Mouse (Mus musculus): Measurements from ENCODE around the gene Gm42906. TPM values are rescaled to one million over a fixed set of nuclear protein-coding genes. Genes with fewer than 3 reads are reported as not detected.

The Gm42906 gene
- polyA plus RNA-seq, 2 experiments, result not detected

DNA sequence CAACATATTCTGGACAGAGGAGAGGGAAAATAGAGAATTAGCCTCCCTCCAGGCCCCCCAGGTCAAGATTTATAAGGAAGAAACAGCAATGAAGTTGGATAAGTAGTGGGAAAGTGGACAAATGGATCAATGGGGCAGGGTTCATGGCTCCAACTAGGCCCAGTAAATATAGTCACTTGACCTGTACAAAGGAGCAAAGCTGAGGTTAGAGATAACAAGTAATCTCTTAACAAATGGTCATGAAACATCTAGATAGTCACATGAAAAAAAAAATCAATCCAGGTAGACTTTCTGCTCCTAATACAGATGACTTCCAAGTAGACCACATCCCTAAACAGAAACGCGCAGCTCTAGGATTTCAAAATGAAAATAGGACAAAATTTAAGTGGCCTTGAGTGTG is 350.0 kb downstream of the Gm42906 start:
- H3K9ac ChIP-seq (ENCODE audit: low read depth, low read length, severe bottlenecking), result no peak overlapping the region
- 100% methylated on average over 2 of the region's 2 CpGs for WGBS
- H3K4me1 ChIP-seq (ENCODE audit: control insufficient read depth, insufficient read depth, low read length), result no peaks in the 10 kb centered on the region
- DNase-seq (ENCODE audit: low spot score) (no peak), ATAC-seq (ENCODE audit: low FRiP score, low read depth) (no peak)
- H3K27me3 ChIP-seq (ENCODE audit: control insufficient read depth, insufficient read depth, low read length), result no peaks in the 10 kb centered on the region
- TF ChIP-seq POLR2A (IDR thresholded peaks at IDR 0.05; ENCODE audit: borderline replicate concordance, extremely low read depth, insufficient read depth, insufficient read length), result no peak
- no peak overlapping the region for H3K4me2 ChIP-seq (replicated peaks; ENCODE audit: low read depth, low read length, severe bottlenecking)
- H3K27ac ChIP-seq (replicated peaks; ENCODE audit: low read depth, low read length), result no peak overlapping the region
- no peak overlapping the region for H3K4me3 ChIP-seq (replicated peaks; ENCODE audit: low read length)
- H3K9me3 ChIP-seq (ENCODE audit: control insufficient read depth, low read length), result 0 out of 2 replicates have a peak, but pooled peaks cover 4% of the 10 kb centered on the region
- peaks cover 2% of the 10 kb centered on the region; the same call in 1 of the 2 replicates for H3K36me3 ChIP-seq (ENCODE audit: control insufficient read depth, insufficient read depth, low read length)

DNA sequence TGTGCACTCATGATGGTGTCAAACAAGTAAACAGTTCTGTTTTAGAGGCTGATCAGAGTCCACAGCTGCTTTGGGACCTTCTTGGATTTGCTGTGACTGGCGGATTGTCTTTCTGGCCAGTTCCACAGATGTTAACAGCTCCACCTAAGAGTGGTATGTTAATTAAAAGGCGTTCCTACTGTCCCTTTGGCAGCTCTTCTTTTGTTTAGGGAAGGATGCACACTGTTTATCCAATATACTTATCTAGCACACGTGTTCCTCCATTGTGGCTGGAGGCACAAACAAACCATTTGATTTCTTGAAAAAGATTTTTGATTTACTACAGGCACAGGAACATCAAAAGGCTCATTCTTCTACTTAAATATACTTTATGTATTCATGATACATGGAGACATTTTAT is 351.0 kb downstream of the Gm42906 start:
- Histone ChIP-seq H3K9ac (ENCODE audit: low read depth, low read length, severe bottlenecking) (no peak overlapping the region), H3K4me1 (ENCODE audit: control insufficient read depth, insufficient read depth, low read length) (peaks cover under 1% of the 10 kb centered on the region; the same call in 1 of the 2 replicates), H3K36me3 (ENCODE audit: control insufficient read depth, insufficient read depth, low read length) (peaks cover 5% of the 10 kb centered on the region; the same call in 1 of the 2 replicates), H3K9me3 (ENCODE audit: control insufficient read depth, low read length) (0 out of 2 replicates have a peak, but pooled peaks cover 4% of the 10 kb centered on the region), H3K4me3 (replicated peaks; ENCODE audit: low read length) (no peak overlapping the region), H3K4me2 (replicated peaks; ENCODE audit: low read depth, low read length, severe bottlenecking) (no peak overlapping the region), H3K27ac (replicated peaks; ENCODE audit: low read depth, low read length) (no peak overlapping the region), H3K27me3 (ENCODE audit: control insufficient read depth, insufficient read depth, low read length) (no peaks in the 10 kb centered on the region)
- TF ChIP-seq POLR2A (IDR thresholded peaks at IDR 0.05; ENCODE audit: borderline replicate concordance, extremely low read depth, insufficient read depth, insufficient read length), result no peak
- WGBS, result 63% methylated on average over 3 of the region's 3 CpGs
- ATAC-seq (ENCODE audit: low FRiP score, low read depth), result no peak
- DNase-seq (ENCODE audit: low spot score), result no peak

DNA sequence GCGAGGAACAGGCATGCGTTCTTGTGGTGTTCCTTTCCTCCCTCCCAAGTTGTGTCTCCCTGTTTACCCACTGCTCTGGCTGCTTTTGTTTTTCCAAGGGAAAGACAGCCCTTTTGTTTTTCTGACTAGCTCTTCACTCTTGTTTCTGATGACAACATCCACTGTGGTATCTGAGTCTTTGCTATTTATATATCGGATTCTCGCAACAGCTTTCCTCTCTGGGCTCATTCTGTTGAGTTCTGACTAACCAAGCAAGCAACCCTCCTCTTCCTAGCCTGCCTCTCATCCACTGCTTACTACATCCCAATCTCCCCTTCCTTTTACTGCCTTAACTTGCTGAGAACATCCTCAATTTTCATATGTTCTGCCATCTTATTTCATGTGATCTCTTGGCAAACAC is 353.7 kb downstream of the Gm42906 start:
- Histone ChIP-seq H3K36me3 (ENCODE audit: control insufficient read depth, insufficient read depth, low read length) (peaks cover 5% of the 10 kb centered on the region; the same call in 1 of the 2 replicates), H3K9me3 (ENCODE audit: control insufficient read depth, low read length) (0 out of 2 replicates have a peak, but pooled peaks cover 4% of the 10 kb centered on the region), H3K4me2 (replicated peaks; ENCODE audit: low read depth, low read length, severe bottlenecking) (no peak overlapping the region), H3K4me1 (ENCODE audit: control insufficient read depth, insufficient read depth, low read length) (peaks cover 18% of the 10 kb centered on the region), H3K27ac (replicated peaks; ENCODE audit: low read depth, low read length) (no peak overlapping the region), H3K4me3 (replicated peaks; ENCODE audit: low read length) (no peak overlapping the region), H3K9ac (ENCODE audit: low read depth, low read length, severe bottlenecking) (no peak overlapping the region), H3K27me3 (ENCODE audit: control insufficient read depth, insufficient read depth, low read length) (no peaks in the 10 kb centered on the region)
- no peak for DNase-seq (ENCODE audit: low spot score)
- ATAC-seq (ENCODE audit: low FRiP score, low read depth), result no peak
- 92% methylated on average over 4 of the region's 4 CpGs for WGBS
- TF ChIP-seq POLR2A (IDR thresholded peaks at IDR 0.05; ENCODE audit: borderline replicate concordance, extremely low read depth, insufficient read depth, insufficient read length), result no peak

DNA sequence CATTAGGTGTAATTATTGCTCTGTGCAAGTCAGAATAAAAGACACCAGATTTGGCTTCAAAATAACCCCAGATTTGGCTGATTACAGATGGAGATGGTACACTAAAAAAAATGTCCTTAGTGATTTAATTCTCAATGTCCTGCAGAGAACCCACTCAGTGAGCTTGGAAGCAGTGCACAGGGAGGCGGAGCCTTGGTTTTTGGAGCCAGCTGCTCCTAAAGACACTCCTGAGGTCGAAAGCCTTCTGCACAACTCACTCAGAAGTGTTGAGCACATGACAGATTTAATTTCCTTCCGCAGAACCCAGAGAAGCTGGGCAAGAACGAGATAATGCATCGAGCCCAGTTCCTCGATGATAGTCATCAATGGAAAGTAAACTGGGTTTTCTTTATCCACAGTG is 356.5 kb downstream of the Gm42906 start:
- Histone ChIP-seq H3K4me3 (replicated peaks; ENCODE audit: low read length) (no peak overlapping the region), H3K9me3 (ENCODE audit: control insufficient read depth, low read length) (0 out of 2 replicates have a peak, but pooled peaks cover 4% of the 10 kb centered on the region), H3K36me3 (ENCODE audit: control insufficient read depth, insufficient read depth, low read length) (peaks cover 5% of the 10 kb centered on the region; the same call in 1 of the 2 replicates), H3K4me2 (replicated peaks; ENCODE audit: low read depth, low read length, severe bottlenecking) (no peak overlapping the region), H3K4me1 (ENCODE audit: control insufficient read depth, insufficient read depth, low read length) (peaks cover 21% of the 10 kb centered on the region), H3K27ac (replicated peaks; ENCODE audit: low read depth, low read length) (no peak overlapping the region), H3K9ac (ENCODE audit: low read depth, low read length, severe bottlenecking) (no peak overlapping the region), H3K27me3 (ENCODE audit: control insufficient read depth, insufficient read depth, low read length) (no peaks in the 10 kb centered on the region)
- WGBS, result 42% methylated on average over 6 of the region's 6 CpGs
- DNase-seq (ENCODE audit: low spot score) (peak; percentile 23), ATAC-seq (ENCODE audit: low FRiP score, low read depth) (no peak)
- TF ChIP-seq POLR2A (IDR thresholded peaks at IDR 0.05; ENCODE audit: borderline replicate concordance, extremely low read depth, insufficient read depth, insufficient read length), result no peak

DNA sequence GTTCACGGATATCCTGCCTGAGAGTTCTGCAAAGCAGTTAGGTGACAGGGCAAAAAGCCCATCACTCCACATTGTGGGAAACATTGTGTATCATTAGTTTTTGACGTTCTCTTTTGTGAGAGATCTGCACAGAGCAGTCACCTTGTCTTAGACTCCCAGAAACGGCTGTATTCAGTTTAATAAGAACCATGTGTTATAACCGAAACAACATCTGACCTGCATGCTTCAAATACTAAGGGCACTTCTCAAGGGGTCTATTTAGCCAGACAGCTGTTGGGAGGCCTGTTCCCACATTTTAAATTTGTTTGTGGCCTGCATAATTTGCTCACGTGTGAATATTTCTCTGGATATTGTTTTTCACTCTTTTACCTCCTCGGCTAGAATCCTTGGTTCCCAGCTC is 357.1 kb downstream of the Gm42906 start:
- Histone ChIP-seq H3K4me2 (replicated peaks; ENCODE audit: low read depth, low read length, severe bottlenecking) (no peak overlapping the region), H3K4me1 (ENCODE audit: control insufficient read depth, insufficient read depth, low read length) (peaks cover 21% of the 10 kb centered on the region), H3K27ac (replicated peaks; ENCODE audit: low read depth, low read length) (no peak overlapping the region), H3K9me3 (ENCODE audit: control insufficient read depth, low read length) (0 out of 2 replicates have a peak, but pooled peaks cover 4% of the 10 kb centered on the region), H3K36me3 (ENCODE audit: control insufficient read depth, insufficient read depth, low read length) (peaks cover 5% of the 10 kb centered on the region; the same call in 1 of the 2 replicates), H3K4me3 (replicated peaks; ENCODE audit: low read length) (no peak overlapping the region), H3K9ac (ENCODE audit: low read depth, low read length, severe bottlenecking) (no peak overlapping the region), H3K27me3 (ENCODE audit: control insufficient read depth, insufficient read depth, low read length) (no peaks in the 10 kb centered on the region)
- 12% methylated on average over 6 of the region's 6 CpGs for WGBS
- ATAC-seq (ENCODE audit: low FRiP score, low read depth) (peak; percentile 85), DNase-seq (ENCODE audit: low spot score) (peak; percentile 52)
- TF ChIP-seq POLR2A (IDR thresholded peaks at IDR 0.05; ENCODE audit: borderline replicate concordance, extremely low read depth, insufficient read depth, insufficient read length), result no peak
